Mouse (Mus musculus): Measurements from ENCODE around the gene Max. TPM values are rescaled to one million over a fixed set of nuclear protein-coding genes. Genes with fewer than 3 reads are reported as not detected.

The Max gene
- total RNA-seq, 2 experiments from 2014 or later = 61.4 to 70.4 TPM

DNA sequence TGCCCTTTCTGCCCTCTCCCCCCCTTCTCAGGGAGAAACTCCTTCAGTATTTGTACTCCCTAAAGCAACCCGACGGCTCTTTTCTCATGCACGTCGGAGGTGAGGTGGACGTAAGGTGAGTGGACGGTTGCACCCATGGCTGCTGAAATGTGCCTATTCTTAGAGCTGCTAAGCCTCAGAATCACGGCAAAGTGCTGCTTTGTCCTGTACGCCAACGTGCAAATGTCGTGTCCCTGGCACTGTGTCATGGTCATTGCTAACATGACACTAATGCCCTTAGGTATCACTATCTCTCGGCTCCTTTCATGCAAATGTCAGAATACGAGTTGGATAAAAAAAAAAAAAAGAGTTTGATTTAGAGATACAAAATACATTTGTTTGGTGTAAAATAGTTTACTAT, 74.1 kb downstream of the Max start:
- DNase-seq = no peak

Other genes starting within 250 kb of the Max start
- gene Churc1, start 196.7 kb downstream of the Max start, total RNA-seq (2021) = 10 to 100 TPM; 91.6 to 92.1 TPM
- gene Fntb, start 196.6 kb downstream of the Max start, total RNA-seq (2021) = 10 to 100 TPM; 11.0 to 15.6 TPM
- under 1 TPM in 1 of 2 experiments, not detected in 1; 0.80 TPM for gene Gpx2, start 166.6 kb downstream of the Max start, total RNA-seq (2021)
- under 1 TPM; 0.42 to 0.62 TPM for gene Rab15, start 139.3 kb downstream of the Max start, total RNA-seq (2021)